Mouse (Mus musculus) lung, embryonic 15.5 days (tissue): ENCODE measurements around the gene Tbc1d22b. TPM values are rescaled to one million over a fixed set of nuclear protein-coding genes. Genes with fewer than 3 reads are reported as not detected.

Experiments
- ATAC-seq: fragments of 200-750 bp; cut with Nextera tagmentation; 2 replicates; pipeline ENCODE4 v1.8.0; 2017; ENCODE audit warnings: moderate number of reproducible peaks, borderline replicate concordance; ENCODE audit not compliant: low FRiP score, low TSS enrichment; ENCODE audit errors: extremely low read depth
- H3K27ac ChIP-seq: fragments of 300-500 bp; sonication (generic); 2 replicates; pipeline ENCODE4 v1.5.1; 2015; ENCODE audit warnings: moderate library complexity, mild to moderate bottlenecking, inconsistent platforms
- H3K27me3 ChIP-seq: fragments of 300-500 bp; sonication (generic); 2 replicates; pipeline ENCODE4 v1.6.1; 2015; ENCODE audit warnings: inconsistent platforms
- H3K36me3 ChIP-seq: fragments of 300-500 bp; sonication (generic); 2 replicates; pipeline ENCODE4 v1.6.1; 2015; ENCODE audit warnings: inconsistent platforms
- H3K4me1 ChIP-seq: fragments of 300-500 bp; sonication (generic); 2 replicates; pipeline ENCODE4 v1.6.1; 2015; ENCODE audit warnings: inconsistent platforms
- H3K4me2 ChIP-seq: fragments of 300-500 bp; sonication (generic); 2 replicates; pipeline ENCODE4 v1.6.1; 2015; ENCODE audit warnings: inconsistent platforms, mild to moderate bottlenecking, moderate library complexity
- H3K4me3 ChIP-seq: fragments of 300-500 bp; sonication (generic); 2 replicates; pipeline ENCODE4 v1.5.1; 2015; ENCODE audit warnings: mild to moderate bottlenecking, inconsistent platforms
- H3K9ac ChIP-seq: fragments of 300-500 bp; sonication (generic); 2 replicates; pipeline ENCODE4 v1.6.1; 2015; ENCODE audit warnings: inconsistent platforms
- H3K9me3 ChIP-seq: fragments of 300-500 bp; sonication (generic); 2 replicates; pipeline ENCODE4 v1.6.1; 2016; ENCODE audit warnings: inconsistent platforms
- WGBS: fragments of 180-500 bp; shearing (Covaris S2); methylation state at CpG from one replicate; pipeline ENCODE4 v1.1.7; 2015; 5-methylcytosine and 5-hydroxymethylcytosine counted together
- polyA plus RNA-seq: library from polyadenylated mRNA; unstranded; fragments of >200 nt; fragmentation: Nextera tagmentation; extraction: Ambion mirVana; gene quantifications from 2 replicates; pipeline ENCODE4 v1.2.1, GENCODE M21; 2015

The Tbc1d22b gene
- polyA plus RNA-seq, 1 experiment from 2014 or later = 15.6 TPM

- H3K36me3 ChIP-seq = no peaks in the 10 kb centered on the region
- no peak overlapping the region for H3K4me3 ChIP-seq
- H3K4me1 ChIP-seq = peaks cover 14% of the 10 kb centered on the region
- 92% methylated on average over 5 of the region's 5 CpGs for WGBS
- H3K9ac ChIP-seq = no peak overlapping the region
- no peaks in the 10 kb centered on the region for H3K9me3 ChIP-seq
- no peaks in the 10 kb centered on the region for H3K27me3 ChIP-seq
- no peak for ATAC-seq
- no peak overlapping the region for H3K4me2 ChIP-seq
- no peak overlapping the region for H3K27ac ChIP-seq
These were observed 4.3 kb upstream of the Tbc1d22b start for GRCm38 (mm10) chr17:29545241-29545640.

GRCm38 (mm10) chr17:29548494-29548893 lies 1.1 kb upstream of the Tbc1d22b start:
- no peak for ATAC-seq
- no peaks in the 10 kb centered on the region for H3K36me3 ChIP-seq
- 47% methylated on average over 3 of the region's 3 CpGs for WGBS
- no peak overlapping the region for H3K4me3 ChIP-seq
- H3K9ac ChIP-seq = no peak overlapping the region
- H3K4me1 ChIP-seq = peaks cover 22% of the 10 kb centered on the region
- no peaks in the 10 kb centered on the region for H3K27me3 ChIP-seq
- H3K27ac ChIP-seq = no peak overlapping the region
- no peaks in the 10 kb centered on the region for H3K9me3 ChIP-seq
- H3K4me2 ChIP-seq = no peak overlapping the region

- 46% methylated on average over 8 of the region's 8 CpGs for WGBS
- Histone ChIP-seq H3K27ac (no peak overlapping the region), H3K9me3 (no peaks in the 10 kb centered on the region), H3K4me3 (peak overlapping the region; percentile 88), H3K27me3 (no peaks in the 10 kb centered on the region), H3K36me3 (no peaks in the 10 kb centered on the region), H3K4me1 (peaks cover 22% of the 10 kb centered on the region), H3K9ac (no peak overlapping the region), H3K4me2 (peak overlapping the region; percentile 88)
- ATAC-seq = no peak
These were observed 591 bp upstream of the Tbc1d22b start for GRCm38 (mm10) chr17:29548994-29549393.

- Histone ChIP-seq H3K9me3 (no peaks in the 10 kb centered on the region), H3K4me3 (peak overlapping the region; percentile 88), H3K4me2 (peak overlapping the region; percentile 88), H3K27ac (0 out of 2 replicates have a peak overlapping the region, but pooled peaks have one; percentile 32), H3K36me3 (no peaks in the 10 kb centered on the region), H3K27me3 (no peaks in the 10 kb centered on the region), H3K9ac (no peak overlapping the region), H3K4me1 (peaks cover 22% of the 10 kb centered on the region)
- WGBS = 25% methylated on average over 6 of the region's 6 CpGs
- no peak for ATAC-seq
These were observed 1.4 kb downstream of the Tbc1d22b start for GRCm38 (mm10) chr17:29551019-29551418.

- Histone ChIP-seq H3K27ac (peak within 1 kb of the TSS; percentile 25; the same call in 1 of the 2 replicates), H3K9ac (no peak within 1 kb of the TSS)
- ATAC-seq = no peak
These were observed 2.7 kb downstream of the Tbc1d22b start, which contains the start of gene Tmem217 for GRCm38 (mm10) chr17:29552162-29552732. Gene Tmem217, minus strand, starts transcription at chr17:29552385.

GRCm38 (mm10) chr17:29554176-29554575 lies 4.6 kb downstream of the Tbc1d22b start:
- Histone ChIP-seq H3K27me3 (no peaks in the 10 kb centered on the region), H3K4me1 (peaks cover 22% of the 10 kb centered on the region), H3K27ac (no peak overlapping the region), H3K4me3 (no peak overlapping the region), H3K36me3 (no peaks in the 10 kb centered on the region), H3K9me3 (no peaks in the 10 kb centered on the region), H3K4me2 (no peak overlapping the region), H3K9ac (no peak overlapping the region)
- ATAC-seq = no peak

More at GRCm38 (mm10) chr17:29552162-29552732, 2.7 kb downstream of the Tbc1d22b start, which contains the start of gene Tmem217:
- Histone ChIP-seq H3K4me2 (peak within 1 kb of the TSS; percentile 88), H3K4me1 (peaks cover 22% of the 10 kb centered on the region), H3K4me3 (no peak within 1 kb of the TSS), H3K27me3 (no peaks in the 10 kb centered on the region), H3K36me3 (no peaks in the 10 kb centered on the region), H3K9me3 (no peaks in the 10 kb centered on the region)
- 90% methylated on average over 5 of the region's 5 CpGs for WGBS

- 74% methylated on average over 10 of the region's 10 CpGs for whole genome bisulfite sequencing
These were observed 6.9 kb downstream of the Tbc1d22b start for GRCm38 (mm10) chr17:29556456-29556855.

GRCm38 (mm10) chr17:29556893-29557292 lies 7.3 kb downstream of the Tbc1d22b start:
- ATAC-seq = no peak
- H3K9ac ChIP-seq = no peak overlapping the region
- H3K9me3 ChIP-seq = no peaks in the 10 kb centered on the region
- no peak overlapping the region for H3K4me3 ChIP-seq
- H3K36me3 ChIP-seq = no peaks in the 10 kb centered on the region
- no peaks in the 10 kb centered on the region for H3K27me3 ChIP-seq
- 51% methylated on average over 7 of the region's 7 CpGs for WGBS
- H3K4me1 ChIP-seq = peaks cover 4% of the 10 kb centered on the region; the same call in 1 of the 2 replicates
- no peak overlapping the region for H3K4me2 ChIP-seq
- no peak overlapping the region for H3K27ac ChIP-seq

More at GRCm38 (mm10) chr17:29556456-29556855, 6.9 kb downstream of the Tbc1d22b start:
- H3K4me3 ChIP-seq = no peak overlapping the region
- no peaks in the 10 kb centered on the region for H3K27me3 ChIP-seq
- ATAC-seq = no peak
- H3K27ac ChIP-seq = no peak overlapping the region
- no peak overlapping the region for H3K4me2 ChIP-seq
- H3K9me3 ChIP-seq = no peaks in the 10 kb centered on the region
- peaks cover 8% of the 10 kb centered on the region; the same call in 1 of the 2 replicates for H3K4me1 ChIP-seq
- no peak overlapping the region for H3K9ac ChIP-seq
- H3K36me3 ChIP-seq = no peaks in the 10 kb centered on the region

- 60% methylated on average over 5 of the region's 5 CpGs for WGBS
- H3K36me3 ChIP-seq = no peaks in the 10 kb centered on the region
These were observed 8.9 kb downstream of the Tbc1d22b start for GRCm38 (mm10) chr17:29558476-29558875.

GRCm38 (mm10) chr17:29565521-29565920 lies 15.9 kb downstream of the Tbc1d22b start:
- H3K4me3 ChIP-seq = no peak overlapping the region
- no peak overlapping the region for H3K9ac ChIP-seq
- no peak for ATAC-seq
- H3K36me3 ChIP-seq = peaks cover 20% of the 10 kb centered on the region
- 97% methylated on average over 5 of the region's 5 CpGs for WGBS
- H3K9me3 ChIP-seq = no peaks in the 10 kb centered on the region
- no peak overlapping the region for H3K4me2 ChIP-seq
- no peaks in the 10 kb centered on the region for H3K4me1 ChIP-seq
- H3K27me3 ChIP-seq = no peaks in the 10 kb centered on the region
- no peak overlapping the region for H3K27ac ChIP-seq

More at GRCm38 (mm10) chr17:29558476-29558875, 8.9 kb downstream of the Tbc1d22b start:
- no peaks in the 10 kb centered on the region for H3K9me3 ChIP-seq
- ATAC-seq = no peak
- no peak overlapping the region for H3K9ac ChIP-seq
- no peaks in the 10 kb centered on the region for H3K27me3 ChIP-seq
- no peaks in the 10 kb centered on the region for H3K4me1 ChIP-seq
- H3K4me3 ChIP-seq = no peak overlapping the region
- no peak overlapping the region for H3K4me2 ChIP-seq
- no peak overlapping the region for H3K27ac ChIP-seq

GRCm38 (mm10) chr17:29568435-29568834 lies 18.9 kb downstream of the Tbc1d22b start:
- Histone ChIP-seq H3K4me3 (no peak overlapping the region), H3K9me3 (no peaks in the 10 kb centered on the region), H3K4me2 (no peak overlapping the region), H3K9ac (no peak overlapping the region), H3K27me3 (no peaks in the 10 kb centered on the region), H3K4me1 (no peaks in the 10 kb centered on the region), H3K36me3 (peaks cover 45% of the 10 kb centered on the region), H3K27ac (no peak overlapping the region)
- WGBS = 84% methylated on average over 15 of the region's 15 CpGs
- ATAC-seq = no peak

- Histone ChIP-seq H3K9ac (no peak overlapping the region), H3K27me3 (no peaks in the 10 kb centered on the region), H3K4me2 (no peak overlapping the region), H3K4me1 (no peaks in the 10 kb centered on the region), H3K27ac (no peak overlapping the region), H3K36me3 (peaks cover 41% of the 10 kb centered on the region), H3K4me3 (no peak overlapping the region), H3K9me3 (no peaks in the 10 kb centered on the region)
- 90% methylated on average over 6 of the region's 6 CpGs for WGBS
- ATAC-seq = no peak
These were observed 20.2 kb downstream of the Tbc1d22b start for GRCm38 (mm10) chr17:29569831-29570230.
